Mouse (Mus musculus) T-helper 1 cell (primary cell): ENCODE results near the gene Fcf1.

Experiments used
- in situ Hi-C: fragments of 300-600 bp; cut with MboI, MseI; formaldehyde crosslinking; loops from one replicate; pipeline ENCODE4 v1.15.1; 2025; ENCODE audit warnings: high pct_unique_total_duplicates

The Fcf1 gene

DNA sequence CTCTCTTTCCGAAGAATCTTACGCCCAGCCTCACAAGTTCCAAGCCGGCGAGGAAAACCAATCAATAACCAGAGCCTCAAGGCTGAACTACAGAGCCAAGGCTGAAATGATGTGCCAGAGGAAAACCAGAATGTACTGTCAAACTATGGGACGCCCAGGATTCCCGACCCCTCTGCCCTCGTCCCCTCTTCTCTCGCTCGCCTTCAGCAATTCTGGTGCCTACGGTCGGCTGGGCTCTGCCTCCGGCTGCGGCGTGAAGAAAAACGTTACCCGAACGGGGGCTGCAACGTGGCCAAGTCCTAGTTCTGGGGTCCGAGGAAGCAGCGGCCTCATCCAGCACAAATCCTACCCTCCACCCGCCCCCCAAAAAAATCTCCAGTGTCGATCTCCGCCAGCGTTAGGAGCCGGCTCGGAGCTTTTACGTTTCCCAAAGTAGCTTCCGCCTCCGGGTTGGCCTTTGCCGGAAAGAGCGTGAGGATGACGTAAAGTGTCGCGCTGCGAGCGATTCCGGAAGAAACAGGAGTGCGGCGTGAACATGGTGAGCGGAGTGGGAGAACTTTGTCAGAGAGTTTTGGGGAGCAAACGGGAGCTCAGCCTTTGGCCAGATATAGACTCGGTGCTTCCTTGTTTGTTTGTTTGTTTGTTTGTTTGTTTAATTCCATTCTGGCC is at the start of gene Fcf1, which contains the start of gene Arel1:
Fcf1 (plus strand) TSS at position 470 of the 669 bp plus-strand sequence.
Arel1 (minus strand) TSS at position 473 of the 669 bp plus-strand sequence.
- in situ Hi-C loops: no loop called here

DNA sequence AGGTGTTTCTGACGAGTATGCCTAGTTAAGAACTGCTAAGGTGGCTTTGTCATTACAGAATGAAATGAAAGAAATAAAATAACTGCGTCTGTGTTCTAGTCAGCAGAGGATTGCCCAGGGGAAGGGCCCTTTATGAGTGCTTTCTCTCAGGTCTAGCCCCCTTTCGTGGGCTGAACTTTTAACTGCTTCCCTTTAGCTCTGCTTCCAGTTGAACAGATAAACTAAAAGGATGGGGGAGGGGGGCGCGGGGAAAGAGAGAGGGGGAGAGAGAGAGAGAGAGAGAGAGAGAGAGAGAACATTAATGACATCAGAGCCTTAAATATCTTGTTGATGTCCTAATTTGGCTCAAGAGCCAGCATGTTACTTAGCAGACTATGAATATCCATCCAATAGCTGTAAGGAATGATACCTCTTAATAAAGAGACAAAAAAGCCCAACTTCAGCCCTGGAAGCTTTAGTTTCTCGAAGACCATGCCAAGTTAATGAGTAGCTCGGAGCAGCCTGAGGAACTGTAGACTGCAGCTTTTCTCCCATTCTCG is 48.7 kb upstream of the Fcf1 start:
- in situ Hi-C loops: no loop called here

DNA sequence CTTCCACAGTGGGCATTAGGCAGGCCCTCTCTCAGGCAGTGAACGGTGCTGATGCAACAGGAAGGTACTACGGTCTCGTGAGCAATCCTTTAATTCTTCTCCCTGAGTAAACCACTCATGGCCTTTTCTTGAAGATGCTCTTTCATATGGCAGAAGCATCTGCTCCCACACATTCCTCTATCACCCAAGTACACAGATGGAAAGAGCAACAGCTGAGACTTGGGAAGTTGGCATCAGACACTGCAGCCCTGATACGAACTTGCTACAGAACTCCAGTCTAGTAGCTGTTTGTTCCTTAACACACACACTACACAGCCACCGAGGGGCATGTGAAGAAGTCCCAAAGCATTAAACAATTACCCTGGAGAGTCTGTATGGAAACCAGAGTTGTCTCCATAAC is 46.4 kb upstream of the Fcf1 start:
- in situ Hi-C loops: no loop called here

DNA sequence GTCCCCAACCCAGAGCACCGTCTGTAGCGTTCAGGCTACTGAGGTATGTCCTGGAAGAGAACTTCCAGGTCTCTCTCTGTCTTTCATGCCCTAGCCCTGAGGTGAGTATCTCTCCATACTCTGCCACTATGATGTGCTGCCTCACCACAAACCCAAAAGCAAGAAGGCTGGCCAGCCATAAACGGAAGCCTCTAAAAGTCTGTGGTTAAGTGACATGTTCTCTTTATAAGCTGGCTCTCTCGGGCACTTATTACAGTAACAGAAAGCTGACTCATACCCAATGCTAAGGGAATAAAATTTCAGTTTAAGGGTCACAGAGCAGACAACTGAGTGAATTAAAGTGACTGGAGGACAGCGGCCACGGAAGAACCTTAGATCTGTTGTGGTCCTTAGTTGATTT is 44.2 kb upstream of the Fcf1 start:
- in situ Hi-C loops: no loop called here

DNA sequence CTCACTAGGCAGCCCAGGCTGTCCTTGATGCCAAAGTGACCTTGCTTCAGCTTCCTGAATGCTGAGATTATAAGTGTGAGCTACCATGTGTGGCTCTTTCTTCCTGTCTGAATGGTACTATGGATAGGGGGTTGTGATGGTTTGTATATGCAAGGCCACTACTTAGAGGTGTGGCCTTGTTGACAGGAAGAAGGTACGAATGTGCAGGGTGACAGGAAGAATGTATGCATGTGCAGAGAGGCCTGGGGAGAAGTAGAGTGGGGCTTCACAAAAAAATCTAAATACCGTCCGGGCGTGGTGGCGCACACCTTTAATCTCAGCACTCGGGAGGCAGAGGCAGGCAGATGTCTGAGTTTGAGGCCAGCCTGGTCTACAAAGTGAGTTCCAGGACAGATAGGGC is 38.5 kb upstream of the Fcf1 start:
- in situ Hi-C loops: no loop called here

DNA sequence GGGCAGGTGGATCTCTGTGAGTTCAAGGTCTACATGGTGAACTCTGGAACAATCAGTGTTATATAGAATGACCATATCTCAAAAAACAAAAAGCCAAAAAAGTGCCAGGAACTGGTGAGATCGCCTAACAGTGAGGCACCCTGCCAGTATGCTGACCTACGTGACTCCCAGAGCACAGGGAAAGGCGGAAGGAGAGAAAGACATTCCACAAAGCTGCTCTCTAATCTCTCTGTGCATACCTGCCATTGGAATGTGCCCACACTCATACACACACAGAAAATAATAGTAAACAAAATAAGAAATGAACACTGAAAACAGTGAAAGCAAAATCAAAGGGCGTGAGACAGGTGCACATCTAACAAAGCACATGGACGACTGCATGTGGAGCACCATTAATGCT is 35.4 kb upstream of the Fcf1 start:
- in situ Hi-C loops: no loop called here

DNA sequence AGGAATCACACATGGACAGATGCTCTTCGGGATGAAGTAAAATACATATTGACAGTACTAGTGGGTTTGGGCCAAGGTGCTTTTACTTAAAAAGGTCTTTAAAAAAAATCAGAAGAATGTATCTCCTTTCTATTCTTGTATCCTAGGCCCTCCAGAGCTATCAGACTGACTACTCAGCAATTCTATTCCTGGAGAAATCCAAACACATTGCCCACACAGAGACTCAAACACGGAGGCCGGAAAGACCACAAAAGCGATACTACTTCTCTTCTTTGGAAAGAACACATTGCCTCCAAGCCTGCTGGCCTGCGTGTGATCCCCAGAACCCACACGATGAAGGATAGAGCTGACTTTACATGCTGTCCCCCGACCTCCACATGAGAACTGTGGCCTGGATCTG is 31.6 kb upstream of the Fcf1 start:
- in situ Hi-C loops: no loop called here

DNA sequence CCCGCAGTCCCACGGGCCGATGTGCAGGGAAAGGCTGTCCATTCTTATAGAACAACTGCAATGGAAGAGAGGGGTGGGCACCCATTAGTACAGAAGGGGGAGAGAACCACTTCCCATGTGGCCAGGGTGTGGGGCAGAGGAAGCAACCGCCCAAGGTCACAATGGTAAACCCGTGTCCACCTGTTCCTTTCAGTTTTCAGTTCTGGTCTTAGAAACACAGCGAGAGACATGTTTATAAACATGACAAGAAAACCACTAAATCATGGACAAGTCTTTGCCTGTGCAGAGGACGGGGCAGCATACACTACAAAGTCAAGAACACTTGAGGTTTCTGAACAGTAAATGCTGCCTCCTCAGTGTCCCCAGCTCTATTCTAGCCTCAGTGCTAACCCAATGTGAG is 30.4 kb upstream of the Fcf1 start:
- in situ Hi-C loops: no loop called here

DNA sequence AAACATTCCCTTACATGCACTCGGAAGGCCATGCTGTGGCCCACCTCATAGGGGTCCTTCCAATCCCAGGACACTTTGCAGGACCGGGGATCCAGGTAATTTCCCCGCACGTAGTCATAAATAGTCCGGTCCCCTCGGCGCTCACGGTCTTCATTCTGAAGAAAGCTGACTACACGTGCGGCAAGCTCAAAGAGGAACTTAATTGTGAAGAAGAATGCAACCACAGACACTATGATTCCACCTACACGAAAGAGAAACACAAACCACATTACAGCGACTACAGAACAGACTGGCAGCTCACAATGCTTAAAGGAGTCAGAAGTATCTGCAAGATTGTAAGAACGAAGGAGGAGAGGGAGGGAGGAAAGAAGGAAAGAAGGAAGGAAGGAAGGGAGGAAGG is 29.0 kb upstream of the Fcf1 start:
- in situ Hi-C loops: no loop called here

DNA sequence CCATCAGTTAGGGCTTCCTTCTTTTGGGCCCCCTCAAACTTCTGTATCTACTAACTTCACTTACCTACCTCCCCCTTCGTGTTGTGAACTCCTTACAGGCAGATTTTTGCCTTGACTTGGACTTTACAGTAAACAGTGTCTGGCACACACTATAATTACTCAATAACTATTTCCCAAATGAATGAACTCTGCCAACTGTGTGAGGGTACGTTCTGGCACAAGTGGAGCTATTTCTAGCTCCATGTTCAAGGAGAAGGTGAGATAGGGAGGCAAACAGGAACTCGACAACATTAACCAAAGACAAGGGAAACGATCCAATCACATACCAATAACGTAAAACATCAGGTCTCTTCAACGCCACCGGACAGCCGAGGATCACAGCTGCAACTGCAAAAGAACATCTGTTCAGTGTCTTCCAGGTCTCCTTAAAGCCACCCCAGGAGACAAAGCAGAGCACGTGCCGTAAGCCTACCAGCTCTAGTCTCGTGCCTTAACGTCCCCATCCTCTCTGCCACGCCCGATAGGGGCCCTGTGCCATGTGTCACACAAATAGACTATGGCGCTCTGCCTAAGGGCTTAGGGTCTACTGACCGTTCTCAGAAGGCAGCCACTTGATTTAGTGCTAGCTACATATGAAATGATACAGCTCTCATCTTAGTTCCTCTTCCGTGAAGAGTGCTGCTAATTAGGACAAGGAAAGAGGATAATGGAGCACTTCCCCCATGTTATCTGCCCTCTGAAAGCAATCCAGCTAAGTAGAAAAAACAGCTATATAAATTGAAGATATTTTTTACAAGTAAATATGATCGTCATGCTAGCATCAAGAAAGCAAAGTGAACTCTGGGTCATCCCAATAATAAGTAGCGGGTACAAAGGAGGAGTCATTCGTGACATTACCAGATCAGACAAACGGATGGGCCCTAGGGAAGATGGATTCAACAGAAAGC is 27.4 kb upstream of the Fcf1 start:
- in situ Hi-C loops: no loop called here

DNA sequence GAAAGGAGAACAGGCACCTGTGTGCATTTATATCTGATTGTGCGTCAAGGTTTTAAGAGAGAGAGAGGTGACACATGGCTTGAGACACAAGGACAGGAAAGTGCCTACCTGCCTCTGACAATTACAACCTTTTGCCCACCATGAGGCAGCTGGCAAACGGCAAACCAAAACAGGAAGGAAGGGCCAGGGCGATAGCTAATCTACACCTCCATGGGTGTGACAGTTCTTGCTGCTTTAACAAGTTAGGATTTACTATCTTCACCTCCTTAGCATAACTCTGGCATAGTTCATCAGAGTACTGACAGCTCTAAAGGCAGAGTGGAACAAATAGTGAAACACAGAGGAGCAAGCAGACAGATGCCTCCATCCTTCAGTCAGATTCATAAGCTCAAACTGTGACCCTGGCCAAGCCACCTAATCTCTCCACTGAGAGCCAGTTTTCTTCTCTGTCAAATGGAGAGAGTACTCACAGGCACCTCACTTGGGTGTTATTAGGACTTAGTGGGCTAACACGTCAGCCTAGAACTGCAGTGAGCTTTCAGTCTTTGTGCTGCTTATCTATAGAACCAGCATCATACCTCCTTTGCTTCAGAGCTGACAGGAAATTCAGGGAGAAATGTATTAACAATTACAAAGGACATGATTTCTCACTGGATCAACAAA is 26.4 kb upstream of the Fcf1 start:
- in situ Hi-C loops: no loop called here

DNA sequence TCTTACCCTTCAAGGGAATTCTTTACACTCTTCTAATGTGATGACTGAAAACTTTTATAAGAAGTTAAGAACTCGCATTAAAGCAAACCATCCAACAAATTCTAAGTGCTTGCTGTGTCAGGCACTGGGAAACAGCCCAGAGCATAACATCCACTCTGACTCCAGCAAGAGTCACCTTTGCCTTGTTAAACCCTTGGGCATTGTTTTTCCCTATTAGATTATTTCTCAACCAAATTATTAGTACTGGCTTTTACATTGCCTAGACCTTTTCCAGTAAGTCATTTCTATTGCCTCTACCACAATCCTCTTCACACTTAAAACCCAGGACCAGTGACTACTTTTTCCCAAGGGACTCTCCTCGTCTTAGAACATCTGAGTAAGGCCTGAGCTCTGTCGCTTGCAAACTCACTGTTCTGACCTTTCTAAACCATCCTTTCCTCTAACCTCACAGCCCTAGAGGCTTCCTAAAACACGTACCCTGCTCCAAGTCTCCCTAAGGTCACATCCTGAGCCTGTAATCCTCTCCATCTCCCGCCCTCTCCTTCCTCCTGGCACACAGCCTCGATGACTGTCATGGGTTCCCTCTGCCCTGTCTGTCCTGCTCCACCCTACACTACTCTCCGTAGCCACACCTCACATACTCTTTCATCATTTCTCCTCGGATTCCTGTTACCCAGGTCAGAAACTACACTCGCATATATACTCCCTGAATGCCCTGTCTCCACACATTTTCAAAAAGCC is 25.7 kb upstream of the Fcf1 start:
- in situ Hi-C loops: no loop called here

DNA sequence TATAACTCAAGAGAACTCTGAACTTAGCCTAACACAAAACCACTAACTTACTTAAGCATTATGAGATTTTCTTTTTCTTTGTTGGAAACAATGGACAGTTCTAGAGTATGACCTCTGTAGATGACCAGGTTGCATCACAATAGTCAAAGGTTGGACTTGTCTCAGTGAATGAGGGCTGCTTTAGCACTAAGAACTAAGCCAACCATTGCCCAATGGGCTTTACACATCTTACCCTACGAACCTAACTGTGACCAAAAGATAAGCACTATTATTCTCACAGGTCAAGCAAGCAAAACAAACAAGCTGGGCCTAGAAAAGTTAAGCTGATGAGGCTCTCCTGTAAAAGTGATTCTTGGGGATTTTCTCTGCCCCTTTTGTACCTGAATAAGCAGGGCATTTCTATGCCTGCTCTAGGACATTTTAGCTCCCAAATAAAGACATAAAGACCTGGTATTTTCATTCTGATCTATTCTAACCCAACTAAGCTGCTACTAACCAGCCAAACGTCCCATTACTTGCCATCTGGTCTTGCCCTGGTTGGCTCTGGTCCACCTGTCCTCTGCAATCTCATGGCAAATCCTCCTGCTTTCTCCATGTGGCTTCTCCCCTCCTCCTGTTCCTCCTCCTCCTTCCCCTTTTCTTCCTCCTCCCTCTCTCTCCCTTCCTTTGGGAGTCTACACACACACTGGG is 22.7 kb upstream of the Fcf1 start:
- in situ Hi-C loops: no loop called here

DNA sequence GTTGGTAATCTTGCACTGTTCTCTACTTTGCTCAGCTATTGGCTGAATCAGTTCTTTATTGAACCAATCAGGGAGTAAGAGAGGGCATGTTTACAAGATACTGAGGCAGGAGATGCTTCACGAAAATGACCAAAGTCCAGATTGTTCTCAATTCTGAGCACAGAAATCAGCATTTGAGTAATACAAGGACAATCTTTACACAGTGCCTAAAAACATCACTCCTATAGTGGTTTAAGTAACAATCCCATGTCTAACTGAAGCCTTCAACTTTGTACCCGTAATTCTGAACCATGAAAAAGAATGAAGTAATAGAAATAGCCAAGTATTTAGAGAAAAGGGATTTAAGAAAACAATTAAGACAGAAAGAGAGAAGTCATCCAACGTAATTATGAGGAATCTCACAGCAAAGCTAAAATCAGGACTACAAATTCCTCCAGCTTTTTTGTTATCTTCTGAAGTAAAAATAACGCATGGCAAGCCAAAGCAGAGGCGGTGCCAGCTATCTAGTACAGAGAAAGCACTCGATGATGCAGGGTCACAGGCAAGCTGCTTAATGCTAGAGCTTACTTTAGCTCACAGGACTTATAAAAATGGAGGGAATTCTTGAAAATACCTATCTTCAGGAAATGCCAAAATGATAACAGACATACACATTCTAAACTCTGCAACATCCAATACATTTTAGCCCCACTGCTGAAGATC is 22.0 kb upstream of the Fcf1 start:
- in situ Hi-C loops: no loop called here

DNA sequence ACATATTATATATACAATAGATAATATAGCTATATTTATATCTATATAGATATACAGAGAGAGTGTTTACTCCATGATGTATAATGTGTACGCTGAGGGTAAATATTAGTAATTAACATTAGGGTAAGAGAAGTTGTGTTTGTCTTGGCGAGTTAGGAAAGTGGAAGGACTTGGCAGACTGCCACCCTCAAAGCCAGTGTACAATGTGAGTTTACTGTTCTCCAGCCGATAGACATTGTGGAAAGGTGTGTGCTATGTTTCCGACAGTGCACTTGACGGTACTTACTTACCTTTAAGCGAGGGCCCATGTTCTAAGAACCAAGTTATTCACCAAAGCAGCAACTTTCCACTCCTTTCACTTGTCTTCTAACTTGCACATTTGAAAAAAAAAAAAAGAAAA is 19.9 kb upstream of the Fcf1 start:
- in situ Hi-C loops: no loop called here

DNA sequence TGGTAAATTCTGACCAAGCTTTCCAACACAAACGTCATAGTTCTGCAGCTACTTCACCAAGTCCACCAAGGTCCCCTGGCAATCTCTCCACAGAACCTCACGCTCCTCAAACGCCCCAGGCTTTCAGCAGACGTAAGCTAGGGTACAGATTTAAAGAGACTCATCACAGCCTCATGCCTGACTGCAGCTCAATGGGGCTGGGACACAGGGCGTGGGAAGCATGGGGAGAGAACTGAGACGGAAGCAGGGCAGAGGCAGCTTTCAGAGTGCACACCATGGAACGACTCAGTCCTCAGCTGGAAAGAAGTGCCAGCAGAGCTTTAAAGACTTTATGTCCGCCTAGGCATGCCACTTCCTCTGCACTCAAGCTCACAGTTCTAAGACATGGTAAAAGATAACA is 19.2 kb upstream of the Fcf1 start:
- in situ Hi-C loops: no loop called here

DNA sequence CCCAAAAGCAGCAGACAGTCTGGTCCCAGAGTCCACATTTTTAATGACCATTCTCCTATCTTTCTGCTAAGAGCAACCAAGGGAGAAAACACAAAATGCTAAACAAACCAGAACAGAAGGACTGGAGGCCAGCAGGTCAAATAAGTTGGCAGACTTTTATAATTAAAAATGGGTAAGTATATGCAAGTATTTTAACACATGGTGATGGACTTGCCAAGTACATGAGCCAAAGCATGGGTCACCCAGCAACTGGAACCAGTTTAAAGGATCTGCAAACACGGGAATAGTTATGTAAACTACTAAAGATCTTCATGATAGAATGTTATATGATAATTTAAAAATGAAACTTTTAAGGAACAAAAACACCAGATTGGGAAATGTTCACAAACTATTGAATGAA is 18.3 kb upstream of the Fcf1 start:
- in situ Hi-C loops: no loop called here

DNA sequence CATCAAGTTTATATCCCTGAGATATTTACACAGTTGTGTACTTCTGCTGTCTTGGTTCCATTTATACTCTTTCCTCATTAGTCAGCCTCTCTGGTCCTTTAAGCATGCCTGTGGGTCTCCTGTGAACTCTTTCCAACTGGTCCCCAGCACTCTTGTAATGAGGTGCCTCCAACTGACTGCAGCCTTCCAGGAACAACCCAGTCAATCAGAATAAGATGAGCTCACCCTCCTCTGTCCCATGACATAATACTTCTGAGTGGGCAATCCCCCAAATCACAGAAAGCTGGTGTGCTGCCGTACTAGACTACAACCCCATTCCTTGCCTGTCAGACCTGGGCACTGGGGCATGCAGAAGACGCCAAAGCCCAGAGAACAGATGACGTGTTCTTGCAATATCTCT is 14.4 kb upstream of the Fcf1 start:
- in situ Hi-C loops: no loop called here

DNA sequence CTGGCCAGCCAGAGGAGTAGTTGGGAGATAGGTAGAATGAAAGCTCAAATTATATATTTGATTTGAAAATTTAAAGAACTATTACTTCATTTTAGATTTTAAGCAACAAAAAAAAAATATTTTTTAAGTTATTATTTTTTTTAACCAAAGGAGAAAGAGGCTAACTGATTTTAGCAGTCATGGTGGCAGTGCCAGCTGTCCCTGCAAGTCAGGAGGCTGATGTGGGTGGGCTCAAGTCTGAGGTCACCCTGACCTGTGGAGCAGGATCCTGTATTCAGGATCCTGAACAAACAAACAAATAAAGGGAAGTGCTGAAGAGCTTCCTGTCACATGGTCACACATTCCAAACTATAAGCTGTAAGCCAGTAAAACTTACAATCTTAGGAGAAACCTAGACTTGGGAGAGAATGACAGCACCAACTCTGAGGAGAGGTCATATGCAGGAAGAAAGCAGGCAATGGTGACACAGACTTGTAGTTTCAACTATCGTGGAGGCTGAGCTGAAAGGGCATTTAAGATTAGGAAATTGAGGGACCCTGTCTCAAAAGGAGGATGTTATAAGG is 11.8 kb upstream of the Fcf1 start:
- in situ Hi-C loops: no loop called here

DNA sequence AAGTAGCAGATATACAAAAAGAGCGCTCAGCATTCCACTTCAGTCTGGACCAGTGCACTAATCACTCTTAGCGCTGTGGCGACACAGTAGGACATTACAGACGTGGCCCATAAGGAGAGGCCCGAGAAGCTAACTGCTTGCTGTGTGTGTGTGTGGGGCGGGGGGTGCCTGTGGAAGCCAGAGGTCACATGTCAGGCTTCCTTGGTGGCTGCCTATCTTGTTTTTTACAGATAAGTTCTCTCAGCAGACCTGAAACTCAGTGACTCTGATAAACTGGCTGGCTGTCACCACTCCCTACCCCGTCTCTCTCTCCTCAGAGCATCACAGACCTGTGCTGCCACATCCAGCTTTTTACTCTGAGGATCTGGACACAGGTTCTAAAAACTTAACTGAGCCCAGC is 8.1 kb upstream of the Fcf1 start:
- in situ Hi-C loops: no loop called here
